Mouse (Mus musculus) 416B (cell line): Measurements from ENCODE around the gene Amz2.

ENCODE experiments used
- DNase-seq: peaks from one replicate; pipeline ENCODE4 v3.0.0; 2011; ENCODE audit warnings: low read depth

The Amz2 gene

GRCm38 (mm10) chr11:109421205-109421604, 4.5 kb upstream of the Amz2 start:
- DNase-seq: no peak

- no peak for DNase-seq
Measured at GRCm38 (mm10) chr11:109422263-109422662, 3.5 kb upstream of the Amz2 start.

DNA sequence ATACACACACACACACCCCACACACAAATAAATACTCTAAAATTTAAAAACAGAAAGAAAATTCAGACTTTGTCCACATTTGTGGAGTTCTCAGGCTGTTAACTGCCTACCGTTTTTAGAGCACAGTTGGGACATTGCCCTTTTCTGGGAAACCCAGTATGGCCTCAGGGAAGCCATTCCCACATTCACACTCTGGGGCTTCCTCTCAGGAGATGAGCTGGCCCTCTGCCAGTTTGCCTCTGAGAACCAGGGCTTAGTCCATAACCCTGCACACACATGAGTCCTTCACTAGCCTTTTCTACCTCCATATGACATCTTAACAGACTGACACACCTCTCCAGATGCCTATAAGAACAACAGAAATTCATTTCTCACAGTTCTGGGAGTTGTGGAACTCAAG, 2.5 kb upstream of the Amz2 start:
- no peak for DNase-seq

- no peak for DNase-seq
Measured at GRCm38 (mm10) chr11:109426272-109426586, 483 bp downstream of the Amz2 start.

DNA sequence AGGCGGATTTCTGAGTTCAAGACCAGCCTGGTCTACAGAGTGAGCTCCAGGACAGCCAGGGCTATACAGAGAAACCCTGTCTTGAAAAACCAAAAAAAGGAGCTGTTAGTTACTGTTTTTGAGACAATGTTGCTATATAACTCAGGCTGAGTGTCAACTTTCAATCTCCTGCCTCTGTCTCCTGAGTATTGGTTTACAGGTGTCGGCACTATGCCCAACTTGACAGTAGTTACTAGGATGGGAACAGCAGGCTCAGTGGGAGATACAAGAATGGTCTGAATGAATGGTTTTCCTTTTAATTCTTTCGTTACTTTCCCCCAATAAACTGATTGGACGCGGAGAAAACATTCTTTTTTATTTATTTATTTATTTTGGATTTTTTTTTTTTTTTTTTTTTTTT, 1.6 kb downstream of the Amz2 start:
- no peak for DNase-seq

- peak; percentile 59 for DNase-seq
Measured at GRCm38 (mm10) chr11:109434233-109434798, 8.6 kb downstream of the Amz2 start.

DNA sequence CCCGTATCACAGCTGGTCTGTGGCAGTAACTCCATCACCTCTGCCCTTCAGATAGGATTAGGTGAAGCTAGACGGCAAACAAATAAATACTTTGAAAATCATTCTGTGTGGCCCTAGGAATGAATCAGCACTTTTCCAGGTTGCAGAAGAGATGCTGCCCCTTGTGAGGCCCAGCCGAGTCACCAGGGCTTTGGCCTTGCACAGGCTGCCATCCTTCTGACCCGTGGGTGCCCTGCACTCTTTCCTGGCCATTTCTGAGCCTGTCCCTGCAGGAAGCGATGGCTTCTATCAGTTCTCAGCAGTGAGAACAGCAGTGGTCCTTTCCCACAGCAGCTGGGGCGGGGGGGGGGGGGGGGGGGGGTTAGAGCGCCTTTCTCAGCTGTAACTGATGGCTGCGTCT, 11.1 kb downstream of the Amz2 start:
- peak; percentile 51 for DNase-seq

GRCm38 (mm10) chr11:109439209-109439608, 13.5 kb downstream of the Amz2 start:
- no peak for DNase-seq

DNA sequence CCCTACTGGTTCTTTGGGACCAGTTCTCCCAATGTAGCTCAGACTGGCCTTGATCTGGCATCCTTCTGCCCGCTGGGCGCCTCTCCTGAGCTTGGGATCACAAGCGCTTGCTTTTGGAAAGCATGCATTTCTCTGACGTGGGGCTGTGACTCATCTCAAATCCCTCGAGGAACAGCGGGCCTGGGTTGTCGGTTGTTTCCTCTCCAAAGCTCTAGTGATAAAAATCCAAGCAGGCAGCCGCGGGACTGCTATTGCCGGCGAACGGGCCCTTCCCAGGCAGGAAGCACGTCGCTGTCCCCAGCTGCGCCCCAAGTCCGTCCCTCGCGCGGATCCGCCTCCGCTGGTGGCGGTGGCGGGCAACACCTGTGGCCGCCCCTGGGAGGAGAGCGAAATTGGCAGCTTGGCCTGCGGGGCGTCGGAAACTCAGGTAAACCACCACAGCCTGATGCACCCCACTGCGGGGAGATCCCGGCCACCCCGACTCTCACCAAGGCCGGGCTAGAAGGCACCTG, 14.1 kb downstream of the Amz2 start:
- DNase-seq: no peak

DNA sequence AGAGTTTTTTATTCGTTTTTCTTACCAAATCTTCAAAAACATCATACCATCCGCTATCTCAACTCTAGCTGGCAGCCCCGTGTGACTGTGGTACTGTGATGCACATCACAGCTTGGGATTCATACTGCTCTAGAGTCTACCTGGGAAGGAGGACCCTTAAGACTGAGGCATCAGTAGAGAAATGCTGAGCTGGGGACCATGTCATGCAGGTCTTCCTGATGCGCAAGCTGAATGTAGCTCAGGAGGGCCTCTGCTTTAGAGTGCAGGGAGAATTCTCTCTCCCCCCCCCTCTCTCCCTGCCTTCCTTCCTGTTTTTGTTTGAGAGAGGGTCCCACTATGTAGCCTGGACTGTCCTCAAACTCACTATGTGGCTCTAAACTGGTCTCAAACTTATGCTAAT, 14.9 kb downstream of the Amz2 start:
- DNase-seq: no peak

GRCm38 (mm10) chr11:109441119-109441518, 15.4 kb downstream of the Amz2 start:
- DNase-seq: peak; percentile 71

- DNase-seq: peak; percentile 26
Measured at GRCm38 (mm10) chr11:109442166-109442730, 16.5 kb downstream of the Amz2 start.

DNA sequence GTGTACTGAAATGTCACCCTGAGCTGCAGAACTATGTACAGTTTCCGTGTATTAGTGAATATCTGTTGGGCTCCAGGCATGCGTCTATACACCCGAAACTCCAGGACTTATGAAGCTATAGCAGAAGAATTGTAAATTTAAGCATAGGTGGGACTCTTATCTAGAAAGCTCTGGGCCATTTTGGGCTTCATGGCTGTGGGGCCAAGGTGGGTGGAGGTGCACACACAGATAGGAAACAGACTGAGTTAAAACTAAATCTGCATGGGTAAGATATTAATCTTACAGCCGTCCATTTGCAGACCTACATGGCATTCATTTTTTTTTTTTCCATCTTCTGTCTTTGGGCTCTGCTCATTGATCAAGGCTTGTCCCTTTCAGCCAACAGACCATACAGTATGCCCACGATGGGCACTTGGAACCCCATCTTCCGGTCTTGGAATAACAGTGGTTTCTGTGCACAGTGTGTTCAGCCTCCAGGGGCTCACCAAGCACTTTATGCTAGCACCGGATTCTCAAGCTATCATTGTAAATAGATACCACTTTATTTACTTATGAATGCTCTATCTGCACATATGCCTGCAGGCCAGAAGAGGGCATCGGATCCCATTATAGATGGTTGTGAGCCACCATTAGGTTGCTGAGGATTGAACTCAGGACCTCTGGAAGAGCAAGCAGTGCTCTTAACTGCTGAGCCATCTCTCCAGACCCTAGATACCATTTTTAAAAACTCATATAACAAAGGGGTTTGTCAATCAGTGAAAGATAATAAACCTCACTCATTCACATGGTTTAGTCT, 17.9 kb downstream of the Amz2 start:
- peak; percentile 32 for DNase-seq

DNA sequence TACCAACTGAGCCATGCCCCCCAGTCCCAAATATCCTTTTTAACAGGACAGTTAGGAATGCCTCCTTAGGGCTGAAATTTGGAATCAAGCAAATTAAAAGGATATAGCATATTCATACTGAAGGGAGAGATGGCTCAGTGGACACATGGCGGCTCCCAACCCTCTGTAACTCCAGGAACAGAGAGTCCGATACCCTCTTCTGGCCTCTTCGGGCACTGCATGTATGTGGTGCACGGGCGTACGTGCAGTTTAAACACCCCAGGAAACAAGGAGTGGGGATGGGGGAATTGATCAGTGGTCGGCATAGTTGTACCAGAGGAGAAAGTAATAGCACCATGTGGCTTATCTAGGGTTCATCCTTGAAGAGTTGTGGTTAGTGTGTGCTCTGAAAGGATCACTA, 18.9 kb downstream of the Amz2 start:
- peak; percentile 70 for DNase-seq

DNA sequence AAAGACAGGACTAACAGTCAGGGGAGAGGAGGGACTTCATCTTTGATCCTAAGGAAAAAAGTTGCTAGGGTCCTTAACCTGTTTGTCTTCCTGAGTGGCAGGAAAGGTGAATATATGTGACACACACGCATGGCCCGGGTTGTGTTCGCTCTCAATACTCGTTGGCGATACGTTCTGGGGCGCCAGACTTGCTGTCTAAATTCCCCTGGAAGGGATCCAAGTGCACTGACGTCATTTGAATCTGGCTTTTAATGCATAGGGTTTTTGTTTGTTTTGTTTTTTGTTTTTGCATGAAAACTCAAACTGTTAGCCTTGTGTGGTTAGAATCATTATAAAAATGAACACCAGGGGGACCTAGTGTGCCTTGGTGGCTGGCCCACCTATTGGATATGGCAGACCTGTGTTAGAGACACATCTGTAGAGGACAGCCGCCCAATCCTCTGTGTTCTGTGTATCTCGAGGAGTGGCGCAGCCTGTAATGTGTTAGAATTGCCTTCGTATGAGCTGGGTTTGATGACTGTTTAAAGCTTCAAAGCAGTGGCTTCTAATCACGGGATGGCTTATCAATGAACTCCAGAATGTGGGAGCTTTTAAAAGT, 19.8 kb downstream of the Amz2 start:
- peak; percentile 80 for DNase-seq

DNA sequence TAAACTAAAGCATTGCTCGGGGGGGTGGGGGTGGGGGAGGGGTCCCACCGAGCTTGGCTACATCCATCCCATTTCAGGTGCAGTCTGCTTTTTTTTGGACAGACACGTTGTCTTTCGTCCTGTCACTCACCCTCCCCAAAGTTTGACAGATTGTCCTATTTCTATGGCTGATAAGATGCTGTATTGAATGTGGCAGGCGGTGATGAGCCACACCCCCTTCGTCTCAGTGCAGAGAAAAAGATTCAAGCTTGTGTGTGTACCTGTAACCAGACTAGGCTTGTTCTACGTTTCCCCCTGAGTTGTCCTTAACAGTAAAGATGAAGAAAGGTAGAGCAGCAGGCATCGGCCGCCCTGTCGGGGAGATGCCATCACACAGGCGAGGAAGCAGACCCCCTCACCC, 25.4 kb downstream of the Amz2 start:
- no peak for DNase-seq

GRCm38 (mm10) chr11:109456261-109456660, 30.5 kb downstream of the Amz2 start:
- DNase-seq: no peak

- no peak for DNase-seq
Measured at GRCm38 (mm10) chr11:109458165-109458564, 32.4 kb downstream of the Amz2 start.

- DNase-seq: no peak
Measured at GRCm38 (mm10) chr11:109460586-109460985, 34.8 kb downstream of the Amz2 start.

DNA sequence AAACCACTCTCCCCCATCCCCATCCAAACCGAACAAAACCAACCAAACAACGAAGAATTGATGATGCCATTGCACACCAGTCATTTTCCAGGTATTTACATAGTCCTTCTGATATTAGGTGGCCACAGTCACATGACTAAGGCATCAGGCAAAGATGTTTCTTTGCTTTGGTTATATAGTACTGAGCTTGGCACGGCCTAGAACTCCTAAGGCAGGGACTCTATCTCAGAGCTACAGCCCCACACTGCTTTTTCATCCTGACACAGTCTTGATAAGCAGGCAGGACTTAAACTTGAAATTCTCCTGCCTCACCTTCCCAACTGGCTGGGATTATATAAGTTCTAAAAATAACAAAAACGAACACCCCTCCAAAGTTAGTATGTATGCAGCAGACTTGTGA, 39.3 kb downstream of the Amz2 start:
- no peak for DNase-seq

GRCm38 (mm10) chr11:109466987-109467386, 41.2 kb downstream of the Amz2 start:
- no peak for DNase-seq

DNA sequence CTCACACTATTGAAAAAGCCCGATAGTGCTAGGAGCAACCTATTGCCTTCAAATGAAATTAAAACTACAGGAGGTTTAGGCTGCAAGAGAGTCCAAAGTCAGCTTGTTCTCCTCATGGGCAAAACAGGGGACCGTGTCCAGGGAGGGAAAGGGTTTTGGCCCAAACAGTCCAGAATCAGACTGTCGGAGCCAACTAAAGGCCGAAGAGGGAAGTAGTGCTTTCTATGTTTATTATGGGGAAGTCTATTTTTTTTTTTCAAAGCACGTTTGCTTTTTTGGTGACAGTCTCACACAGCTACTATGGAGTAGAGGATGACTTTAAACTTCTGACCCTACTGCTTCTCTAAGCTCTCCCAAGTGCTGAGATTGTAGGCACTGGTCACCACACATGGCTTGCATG, 42.4 kb downstream of the Amz2 start:
- peak; percentile 15 for DNase-seq

GRCm38 (mm10) chr11:109470170-109470569, 44.4 kb downstream of the Amz2 start:
- DNase-seq: peak; percentile 54
